In the genomic region with DNA sequence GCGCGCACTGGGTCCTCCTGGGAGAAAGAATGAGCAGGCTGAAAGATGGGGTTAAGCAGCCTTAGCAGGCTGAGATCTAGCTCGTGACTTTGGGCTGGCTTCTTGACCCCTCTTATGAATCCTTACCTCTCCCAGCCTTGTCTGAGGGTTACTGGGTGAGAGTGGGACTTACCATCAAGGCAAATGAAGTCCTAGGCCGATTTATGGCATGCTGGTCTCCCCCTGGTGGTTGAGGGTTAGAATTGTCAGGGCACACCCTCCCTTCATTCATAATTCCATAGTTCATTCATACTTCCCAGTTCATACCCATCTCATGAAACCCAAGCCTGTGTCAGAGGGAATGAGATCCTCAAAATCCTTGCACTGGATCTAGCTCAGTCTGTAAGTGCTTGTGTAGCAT, we compare ENCODE assay signal across 8 mouse cellular contexts. TPM values are rescaled to one million over a fixed set of nuclear protein-coding genes. Genes with fewer than 3 reads are reported as not detected.
DNase-seq lines count a peak whose midpoint lies in the region; ATAC-seq and TF ChIP-seq lines count a peak whose summit lies in the region.
"Had no signal": no experiment of that assay in that cellular context is flagged by ENCODE, and none has a peak within 500 bp of the region (broad histone marks: within the 10 kb centered on the region; RNA-seq: fewer than 3 reads in every experiment).

No protein-coding gene starts in this region.

- H3K4me1 ChIP-seq in kidney, embryonic 14.5 days (ENCODE audit: control insufficient read depth, insufficient read depth, low read length): no peaks in the 10 kb centered on the region
- peaks cover 5 to 23% of the 10 kb centered on the region in 2 experiments; a peak in 3 of 4 replicates for H3K4me1 ChIP-seq in CH12.LX (ENCODE audit: control insufficient read depth in 1 of 2, insufficient read depth in 2 of 2)
- H3K4me1 ChIP-seq in limb, embryonic 10.5 days: 0 out of 2 replicates have a peak, but pooled peaks cover 6% of the 10 kb centered on the region

- peak; percentile 67 for DNase-seq in kidney, postnatal 10 days
- peak; percentile 66 for DNase-seq in CH12.LX (ENCODE audit: extremely low read depth)
- DNase-seq in cerebellum, postnatal 14 days: peak; percentile 73 to 78
- peak; percentile 56 for DNase-seq in limb, embryonic 10.5 days (ENCODE audit: low spot score)
- peak; percentile 47 for DNase-seq in right cerebral cortex, postnatal 14 days

- H3K79me2 ChIP-seq in C2C12 (ENCODE audit: control insufficient read depth, insufficient read depth) (no peaks in the 10 kb centered on the region), CH12.LX (replicated peaks; ENCODE audit: control insufficient read depth, extremely low read depth, insufficient read depth, poor library complexity, severe bottlenecking) (no peaks in the 10 kb centered on the region)

- WGBS in kidney, embryonic 14.5 days: 52% methylated on average over 4 of the region's 4 CpGs
- 53% methylated on average over 4 of the region's 4 CpGs for WGBS in limb, embryonic 10.5 days

- no peaks in the 10 kb centered on the region for H3K36me3 ChIP-seq in kidney, embryonic 14.5 days (ENCODE audit: control insufficient read depth, insufficient read depth, low read length)
- H3K36me3 ChIP-seq in C2C12 (ENCODE audit: control insufficient read depth, insufficient read depth) (no peaks in the 10 kb centered on the region), CH12.LX (replicated peaks in 1 of 2; ENCODE audit: control insufficient read depth in 1 of 2, insufficient read depth in 1 of 2, low read length in 1 of 2) (peaks cover 0 to 1% of the 10 kb centered on the region in 2 experiments)
- H3K36me3 ChIP-seq in limb, embryonic 10.5 days: no peaks in the 10 kb centered on the region

- no peak for TF ChIP-seq EP300 in CH12.LX (IDR thresholded peaks at IDR 0.05; ENCODE audit: low read length)

- no peaks in the 10 kb centered on the region for H3K9me3 ChIP-seq in kidney, embryonic 14.5 days (ENCODE audit: control insufficient read depth, low read length)
- no peaks in the 10 kb centered on the region for H3K9me3 ChIP-seq in CH12.LX (replicated peaks; ENCODE audit: low read length)
- H3K9me3 ChIP-seq in limb, embryonic 10.5 days (replicated peaks): no peaks in the 10 kb centered on the region

- H3K4me2 ChIP-seq in kidney, embryonic 14.5 days (replicated peaks; ENCODE audit: low read depth, low read length): no peak overlapping the region
- no peak overlapping the region for H3K4me2 ChIP-seq in CH12.LX (ENCODE audit: insufficient read depth, low read depth, poor library complexity, severe bottlenecking)

- TF ChIP-seq CTCF in C2C12 (IDR thresholded peaks at IDR 0.05; ENCODE audit: control insufficient read depth, insufficient read depth, insufficient read length) (peak; percentile 61), CH12.LX (conservative IDR thresholded peaks at IDR 0.05 in 1 of 2, IDR thresholded peaks at IDR 0.05 in 1 of 2; ENCODE audit: low read depth in 2 of 2, low read length in 2 of 2) (peak; percentile 93 to 99)

- H3K27ac ChIP-seq in kidney, embryonic 14.5 days (ENCODE audit: low read depth, low read length): no peak overlapping the region
- H3K27ac ChIP-seq in CH12.LX (ENCODE audit: insufficient read depth, low read depth): no peak overlapping the region
- H3K27ac ChIP-seq in limb, embryonic 10.5 days: no peak overlapping the region

- dilution Hi-C loops in CH12.LX (cut with MboI; ENCODE audit: extremely low pct_ligation_motif_present, extremely low pct_unique_long_range_greater_than_20kb, low sequenced_read_pairs): no loop called here

- ATAC-seq in kidney, embryonic 14.5 days (ENCODE audit: low FRiP score, low TSS enrichment): no peak

- peak; percentile 67 for TF ChIP-seq RAD21 in CH12.LX (IDR thresholded peaks at IDR 0.05; ENCODE audit: low read depth, low read length)

- TF ChIP-seq POLR2A in CH12.LX (IDR thresholded peaks at IDR 0.05; ENCODE audit: low read depth, low read length): no peak

- no peak overlapping the region for H3K9ac ChIP-seq in kidney, embryonic 14.5 days (ENCODE audit: low read depth, low read length)
- no peak overlapping the region for H3K9ac ChIP-seq in CH12.LX (ENCODE audit: insufficient read depth, low read depth)

- in situ Hi-C loops in CH12.LX (cut with MboI; ENCODE audit: low pct_ligation_motif_present, low pct_unique_long_range_greater_than_20kb, low sequenced_read_pairs): loop anchor here (5.0 kb wide), 2 partner anchors 34 to 184 kb away; no protein-coding TSS in a partner anchor

- H3ac ChIP-seq in C2C12 (ENCODE audit: control insufficient read depth, insufficient read length, low read depth): no peak overlapping the region

- no peaks in the 10 kb centered on the region for H3K27me3 ChIP-seq in kidney, embryonic 14.5 days (ENCODE audit: control insufficient read depth, insufficient read depth, low read length)
- H3K27me3 ChIP-seq in C2C12 (ENCODE audit: control insufficient read depth, insufficient read depth, insufficient read length) (no peaks in the 10 kb centered on the region), CH12.LX (replicated peaks) (peaks cover 15% of the 10 kb centered on the region)
- peaks cover 15% of the 10 kb centered on the region for H3K27me3 ChIP-seq in limb, embryonic 10.5 days (ENCODE audit: low read depth, poor library complexity, severe bottlenecking)

- no peaks in the 10 kb centered on the region for H3K79me3 ChIP-seq in C2C12 (ENCODE audit: low read depth)

- no peak overlapping the region for H3K4me3 ChIP-seq in kidney, embryonic 14.5 days (ENCODE audit: low read length)
- H3K4me3 ChIP-seq in C2C12 (ENCODE audit: insufficient read depth, poor library complexity, severe bottlenecking) (no peak overlapping the region), CH12.LX (replicated peaks in 1 of 3; ENCODE audit: low read depth in 2 of 3, low read length in 2 of 3, poor library complexity in 1 of 3) (no peak overlapping the region)
- H3K4me3 ChIP-seq in limb, embryonic 10.5 days: no peak overlapping the region

TF ChIP-seq in C2C12, 6 proteins besides CTCF, POLR2A, EP300 and RAD21:
- no peak for TF ChIP-seq USF1 (IDR thresholded peaks at IDR 0.05; ENCODE audit: low read depth)
- no peak for TF ChIP-seq MYOG (IDR thresholded peaks at IDR 0.05; ENCODE audit: control insufficient read depth, extremely low read depth, insufficient read length)
- TF ChIP-seq MYOD1 (IDR thresholded peaks at IDR 0.05; ENCODE audit: control insufficient read depth, insufficient read length, low read depth): no peak
- no peak for TF ChIP-seq CEBPB (IDR thresholded peaks at IDR 0.05; ENCODE audit: low read depth)
- no peak for TF ChIP-seq MAX (IDR thresholded peaks at IDR 0.05)

TF ChIP-seq in CH12.LX, 34 proteins besides CTCF, POLR2A, EP300 and RAD21:
- peak; percentile 94 for TF ChIP-seq SMC3 (IDR thresholded peaks at IDR 0.05; ENCODE audit: low read depth, low read length)
- no peak for TF ChIP-seq TCF12 (IDR thresholded peaks at IDR 0.05; ENCODE audit: low read depth, low read length)
- peak; percentile 35; the same call in 1 of the 2 replicates for TF ChIP-seq ZC3H11A (IDR thresholded peaks at IDR 0.05; ENCODE audit: low read depth, low read length)
- no peak for TF ChIP-seq MAX (IDR thresholded peaks at IDR 0.05; ENCODE audit: low read length)

RNA-seq across cellular contexts. Expression of a gene that starts 3.8 kb away (rescaled TPM):
- not detected in 2 replicates for polyA plus RNA-seq in kidney, embryonic 14.5 days (2014; fragmentation: Nextera tagmentation; extraction: Ambion mirVana)
- polyA plus RNA-seq in C2C12 (2012; fragmentation: generic; extraction: Trizol): not detected
- not detected in 2 replicates for total RNA-seq in CH12.LX (2012; rRNA removed)
- not detected in 2 replicates for total RNA-seq in CH12.LX (2014; rRNA removed)
- not detected in 2 replicates for polyA plus RNA-seq in CH12.LX (2012; ENCODE audit: insufficient read length, low read depth)
- not detected in 2 replicates for polyA plus RNA-seq in limb, embryonic 10.5 days (2016; fragmentation: Nextera tagmentation; extraction: Ambion mirVana)
- polyA plus RNA-seq: heart, embryonic 14.5 days had no signal

RNA-seq across cellular contexts. Expression of a gene that starts 4.8 kb away (rescaled TPM):
- polyA plus RNA-seq in kidney, embryonic 14.5 days (2014; fragmentation: Nextera tagmentation; extraction: Ambion mirVana): 23.1 and 45.2 TPM in 2 replicates
- polyA plus RNA-seq in C2C12 (2012; fragmentation: generic; extraction: Trizol): 94.2 TPM
- 26.0 and 28.4 TPM in 2 replicates for total RNA-seq in CH12.LX (2012; rRNA removed)
- 27.8 and 29.7 TPM in 2 replicates for total RNA-seq in CH12.LX (2014; rRNA removed)
- 24.4 and 26.2 TPM in 2 replicates for polyA plus RNA-seq in CH12.LX (2012; ENCODE audit: insufficient read length, low read depth)
- polyA plus RNA-seq in limb, embryonic 10.5 days (2016; fragmentation: Nextera tagmentation; extraction: Ambion mirVana): 152 and 166 TPM in 2 replicates

RNA-seq across cellular contexts. Expression of a gene that starts 39.3 kb away (rescaled TPM):
- polyA plus RNA-seq in kidney, embryonic 14.5 days (2014; fragmentation: Nextera tagmentation; extraction: Ambion mirVana): 11.0 and 13.7 TPM in 2 replicates
- 8.5 TPM for polyA plus RNA-seq in C2C12 (2012; fragmentation: generic; extraction: Trizol)
- 22.2 and 25.6 TPM in 2 replicates for total RNA-seq in CH12.LX (2012; rRNA removed)
- 21.5 and 21.9 TPM in 2 replicates for total RNA-seq in CH12.LX (2014; rRNA removed)
- 18.1 and 19.7 TPM in 2 replicates for polyA plus RNA-seq in CH12.LX (2012; ENCODE audit: insufficient read length, low read depth)
- polyA plus RNA-seq in limb, embryonic 10.5 days (2016; fragmentation: Nextera tagmentation; extraction: Ambion mirVana): 22.9 and 26.0 TPM in 2 replicates

RNA-seq across cellular contexts. Expression of a gene that starts 39.3 kb away (rescaled TPM):
- polyA plus RNA-seq in kidney, embryonic 14.5 days (2014; fragmentation: Nextera tagmentation; extraction: Ambion mirVana): 44.5 and 59.4 TPM in 2 replicates
- polyA plus RNA-seq in C2C12 (2012; fragmentation: generic; extraction: Trizol) (44.2 TPM), CH12.LX (2012; ENCODE audit: insufficient read length, low read depth) (69.4 and 71.2 TPM in 2 replicates)
- total RNA-seq in CH12.LX (2012; rRNA removed) (33.1 and 44.7 TPM in 2 replicates), CH12.LX (2014; rRNA removed) (40.6 and 42.1 TPM in 2 replicates)
- 54.6 and 61.2 TPM in 2 replicates for polyA plus RNA-seq in limb, embryonic 10.5 days (2016; fragmentation: Nextera tagmentation; extraction: Ambion mirVana)
